Mouse (Mus musculus): ENCODE measurements around the gene Nppc. TPM values are rescaled to one million over a fixed set of nuclear protein-coding genes. Genes with fewer than 3 reads are reported as not detected.

The Nppc gene
- total RNA-seq, 2 experiments from 2014 or later: 0.40 TPM; not detected in 1

Small RNA genes within 50 kb of the gene (microRNA-seq; reads per million reads assigned to microRNA genes)
- 0 reads per million in 2 experiments for gene Gm22955 (ENCODE audit: borderline number of aligned reads in 2 of 2)

Other genes starting within 250 kb of the Nppc start
- not detected for gene Nmur1, start 244.3 kb downstream of the Nppc start, total RNA-seq (2021)
- gene Tex44, start 244.2 kb downstream of the Nppc start, total RNA-seq (2021): not detected
- gene Ptma, start 143.8 kb downstream of the Nppc start, total RNA-seq (2021): 100 to 1,000 TPM; 463 to 486 TPM
- 10 to 100 TPM; 25.3 to 26.0 TPM for gene Pde6d, start 87.9 kb downstream of the Nppc start, total RNA-seq (2021)
- 10 to 100 TPM in 1 of 2 experiments, 1 to 10 TPM in 1; 9.9 to 12.6 TPM for gene Cops7b, start 87.7 kb downstream of the Nppc start, total RNA-seq (2021)
- 10 to 100 TPM; 12.5 to 14.2 TPM for gene Dis3l2, start 33.2 kb upstream of the Nppc start, total RNA-seq (2021)